Mouse (Mus musculus) right cerebral cortex, adult 2 months (tissue): Measurements from ENCODE around the gene Mxi1.

Experiments used
- DNase-seq, 2 experiments: peaks; one replicate each; pipeline ENCODE4 v3.0.0; 2021 to 2022; ENCODE audit warnings: low spot score in 2 of 2

Mxi1 gene

GRCm38 (mm10) chr19:53322438-53323048, 12.2 kb downstream of the Mxi1 start:
- no peak for DNase-seq

- no peak for DNase-seq
Observed at GRCm38 (mm10) chr19:53324866-53325265, 14.5 kb downstream of the Mxi1 start.

GRCm38 (mm10) chr19:53325578-53326295, 15.4 kb downstream of the Mxi1 start:
- peak; percentile 82 for DNase-seq

- no peak for DNase-seq
Observed at GRCm38 (mm10) chr19:53328116-53328515, 17.8 kb downstream of the Mxi1 start.

GRCm38 (mm10) chr19:53329221-53329991, 19.1 kb downstream of the Mxi1 start:
- peak; percentile 86 to 91 for DNase-seq

- peak; percentile 65 to 77 for DNase-seq
Observed at GRCm38 (mm10) chr19:53329992-53330381, 19.7 kb downstream of the Mxi1 start.

- DNase-seq: no peak
Observed at GRCm38 (mm10) chr19:53331882-53332500, 21.7 kb downstream of the Mxi1 start.

GRCm38 (mm10) chr19:53333730-53334129, 23.4 kb downstream of the Mxi1 start:
- DNase-seq: no peak

GRCm38 (mm10) chr19:53335241-53335640, 24.9 kb downstream of the Mxi1 start:
- no peak for DNase-seq

- no peak for DNase-seq
Observed at GRCm38 (mm10) chr19:53340423-53340822, 30.1 kb downstream of the Mxi1 start.

- no peak for DNase-seq
Observed at GRCm38 (mm10) chr19:53343174-53343881, 33.0 kb downstream of the Mxi1 start.

GRCm38 (mm10) chr19:53344062-53344461, 33.7 kb downstream of the Mxi1 start:
- no peak for DNase-seq

- DNase-seq: no peak
Observed at GRCm38 (mm10) chr19:53345766-53346165, 35.4 kb downstream of the Mxi1 start.

- DNase-seq: no peak
Observed at GRCm38 (mm10) chr19:53353864-53354263, 43.5 kb downstream of the Mxi1 start.

GRCm38 (mm10) chr19:53354271-53355000, 44.1 kb downstream of the Mxi1 start:
- DNase-seq: no peak

- peak; percentile 48 to 62 for DNase-seq
Observed at GRCm38 (mm10) chr19:53355065-53355464, 44.7 kb downstream of the Mxi1 start.

GRCm38 (mm10) chr19:53359160-53360033, 49.1 kb downstream of the Mxi1 start:
- DNase-seq: peak in 1 of 2 experiments; percentile 53

- peak in 1 of 2 experiments; percentile 59 for DNase-seq
Observed at GRCm38 (mm10) chr19:53360265-53360958, 50.1 kb downstream of the Mxi1 start.

- no peak for DNase-seq
Observed at GRCm38 (mm10) chr19:53362967-53363366, 52.6 kb downstream of the Mxi1 start.
